Mouse (Mus musculus) stomach, embryonic 14.5 days (tissue): ENCODE measurements around the gene Stard3. TPM values are rescaled to one million over a fixed set of nuclear protein-coding genes. Genes with fewer than 3 reads are reported as not detected.
A peak's percentile ranks its signal among the peaks of the same experiment; 100 is the strongest.

Experiments
- ATAC-seq: fragments of 200-750 bp; cut with Nextera tagmentation; 2 replicates; pipeline ENCODE4 v1.8.0; 2017; ENCODE audit warnings: low read depth, moderate TSS enrichment; ENCODE audit not compliant: insufficient number of reproducible peaks, insufficient read depth, low FRiP score
- H3K27ac ChIP-seq: fragments of 300-500 bp; sonication (generic); 2 replicates; pipeline ENCODE4 v1.5.1; 2014; ENCODE audit warnings: mild to moderate bottlenecking, low read length, moderate library complexity, mixed read lengths
- H3K27me3 ChIP-seq: fragments of 300-500 bp; sonication (generic); 2 replicates; pipeline ENCODE4 v1.6.1; 2014; ENCODE audit warnings: low read length, control low read depth, mixed read lengths; ENCODE audit not compliant: control insufficient read depth, insufficient read depth
- H3K36me3 ChIP-seq: fragments of 300-500 bp; sonication (generic); 2 replicates; pipeline ENCODE4 v1.6.1; 2014; ENCODE audit warnings: mild to moderate bottlenecking, control low read depth, low read length, moderate library complexity, mixed read lengths; ENCODE audit not compliant: control insufficient read depth, insufficient read depth
- H3K4me1 ChIP-seq: fragments of 300-500 bp; sonication (generic); 2 replicates; pipeline ENCODE4 v1.6.1; 2014; ENCODE audit warnings: low read length, control low read depth, mixed read lengths; ENCODE audit not compliant: control insufficient read depth, insufficient read depth
- H3K4me2 ChIP-seq: fragments of 300-500 bp; sonication (generic); replicated peaks from 2 replicates; pipeline ENCODE4 v1.6.1; 2014; ENCODE audit warnings: low read depth, low read length, control low read depth
- H3K4me3 ChIP-seq: fragments of 300-500 bp; sonication (generic); 2 replicates; pipeline ENCODE4 v1.5.1; 2014; ENCODE audit warnings: low read depth, low read length, control low read depth
- H3K9ac ChIP-seq: fragments of 300-500 bp; sonication (generic); replicated peaks from 2 replicates; pipeline ENCODE4 v1.6.1; 2014; ENCODE audit warnings: low read depth, mild to moderate bottlenecking, control low read depth, low read length, moderate library complexity, mixed read lengths
- H3K9me3 ChIP-seq: fragments of 300-500 bp; sonication (generic); 2 replicates; pipeline ENCODE4 v1.6.1; 2016; ENCODE audit warnings: low read depth, low read length, control low read depth; ENCODE audit not compliant: control insufficient read depth
- WGBS: fragments of 180-500 bp; shearing (Covaris S2); extraction: QIAGEN DNeasy Blood & Tissue Kit; methylation state at CpG from one replicate; pipeline ENCODE4 v1.1.7; 2014; 5-methylcytosine and 5-hydroxymethylcytosine counted together
- polyA plus RNA-seq: library from polyadenylated mRNA; unstranded; fragments of >200 nt; fragmentation: Nextera tagmentation; extraction: Ambion mirVana; gene quantifications from 2 replicates; pipeline ENCODE4 v1.2.1, GENCODE M21; 2014

Gene Stard3
- polyA plus RNA-seq, 1 experiment from 2014 or later: 43.7 TPM

DNA sequence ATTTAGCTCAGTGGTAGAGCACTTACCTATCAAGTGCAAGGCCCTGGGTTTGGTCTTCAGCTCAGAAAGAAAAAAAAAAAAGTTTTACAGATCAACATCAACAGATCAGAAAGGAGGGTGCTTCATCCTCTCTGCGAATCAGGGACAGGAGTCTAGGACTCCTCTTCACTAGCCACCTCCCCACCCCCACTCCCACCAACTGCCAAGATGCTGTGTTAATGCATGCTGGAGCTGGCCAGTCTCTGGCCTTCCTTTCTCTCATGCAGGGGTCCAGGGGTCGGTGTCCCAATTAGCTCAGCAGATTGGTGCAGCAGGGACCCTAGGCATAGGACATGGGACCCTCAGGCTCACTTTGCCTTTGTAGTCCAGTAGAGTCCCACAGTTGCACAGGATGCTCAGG lies 12.4 kb downstream of the Stard3 start:
- Histone ChIP-seq H3K27me3 (no peaks in the 10 kb centered on the region), H3K4me3 (no peak overlapping the region), H3K4me2 (no peak overlapping the region), H3K27ac (no peak overlapping the region), H3K9ac (no peak overlapping the region), H3K9me3 (no peaks in the 10 kb centered on the region), H3K36me3 (peaks cover 12% of the 10 kb centered on the region), H3K4me1 (0 out of 2 replicates have a peak, but pooled peaks cover 4% of the 10 kb centered on the region)
- WGBS: 87% methylated on average over 2 of the region's 2 CpGs
- no peak for ATAC-seq

DNA sequence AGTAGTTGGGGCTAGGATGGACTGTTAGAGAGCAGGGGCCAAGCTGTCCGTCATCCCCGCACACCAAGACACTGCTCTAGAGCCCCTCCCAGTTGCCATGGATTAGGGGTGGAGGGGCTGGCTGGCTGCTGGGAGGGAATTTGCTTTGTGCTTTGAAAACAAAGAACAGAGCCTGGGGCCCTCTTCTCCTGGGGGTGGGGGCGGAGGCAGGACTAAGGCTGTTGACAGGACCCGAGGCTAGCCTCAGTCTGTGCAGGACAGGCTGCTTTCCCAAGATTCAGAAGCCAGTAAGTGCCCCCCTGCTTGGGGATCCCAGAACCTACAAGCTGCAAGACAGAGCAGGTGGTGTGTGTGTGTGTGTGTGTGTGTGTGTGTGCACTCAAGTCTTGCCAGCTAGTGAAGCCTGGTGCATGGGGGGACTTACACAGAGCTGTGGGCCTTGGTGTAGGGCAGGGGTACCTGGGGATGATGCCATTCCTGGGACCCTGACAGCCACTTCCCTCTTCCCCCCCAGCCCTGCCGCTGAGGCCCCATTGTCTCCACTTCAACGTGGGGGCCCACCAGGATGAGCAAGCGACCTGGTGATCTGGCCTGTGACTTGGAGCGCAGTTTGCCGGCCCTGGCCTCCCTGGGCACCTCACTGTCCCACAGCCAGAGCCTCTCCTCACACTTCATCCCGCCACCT lies 13.5 kb downstream of the Stard3 start:
- H3K4me1 ChIP-seq: 0 out of 2 replicates have a peak, but pooled peaks cover 4% of the 10 kb centered on the region

DNA sequence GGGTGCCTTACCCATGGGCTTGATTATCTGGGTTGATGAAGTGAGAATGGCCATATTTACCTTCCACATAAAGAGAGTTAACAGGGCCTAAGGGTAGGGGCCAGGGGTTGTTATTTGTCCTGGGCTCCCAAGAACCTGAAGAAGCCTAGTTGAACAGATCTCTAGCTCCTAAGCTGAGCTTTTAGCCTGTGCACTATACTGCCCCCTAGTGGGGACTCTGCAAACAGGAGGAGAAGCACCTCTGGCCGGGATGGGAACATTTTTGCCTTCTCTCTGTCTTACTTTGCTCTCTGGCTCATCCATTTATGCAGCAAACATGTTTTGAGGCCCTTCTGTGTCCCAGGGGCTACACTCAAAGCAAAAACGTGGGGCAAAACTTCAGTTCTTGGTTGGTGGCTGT lies 14.2 kb downstream of the Stard3 start:
- Histone ChIP-seq H3K4me3 (no peak overlapping the region), H3K4me1 (0 out of 2 replicates have a peak, but pooled peaks cover 4% of the 10 kb centered on the region), H3K27ac (no peak overlapping the region), H3K9ac (no peak overlapping the region), H3K36me3 (peaks cover 24% of the 10 kb centered on the region), H3K9me3 (no peaks in the 10 kb centered on the region), H3K4me2 (no peak overlapping the region), H3K27me3 (no peaks in the 10 kb centered on the region)
- 11% methylated on average over 2 of the region's 2 CpGs for WGBS
- no peak for ATAC-seq

More for the DNA sequence above, 13.5 kb downstream of the Stard3 start:
- Histone ChIP-seq H3K27ac (no peak overlapping the region), H3K9ac (no peak overlapping the region), H3K4me3 (no peak overlapping the region), H3K27me3 (no peaks in the 10 kb centered on the region), H3K4me2 (no peak overlapping the region), H3K36me3 (peaks cover 19% of the 10 kb centered on the region), H3K9me3 (no peaks in the 10 kb centered on the region)
- WGBS: 61% methylated on average over 7 of the region's 10 CpGs
- peak; percentile 73; the same call in 1 of the 2 replicates for ATAC-seq

DNA sequence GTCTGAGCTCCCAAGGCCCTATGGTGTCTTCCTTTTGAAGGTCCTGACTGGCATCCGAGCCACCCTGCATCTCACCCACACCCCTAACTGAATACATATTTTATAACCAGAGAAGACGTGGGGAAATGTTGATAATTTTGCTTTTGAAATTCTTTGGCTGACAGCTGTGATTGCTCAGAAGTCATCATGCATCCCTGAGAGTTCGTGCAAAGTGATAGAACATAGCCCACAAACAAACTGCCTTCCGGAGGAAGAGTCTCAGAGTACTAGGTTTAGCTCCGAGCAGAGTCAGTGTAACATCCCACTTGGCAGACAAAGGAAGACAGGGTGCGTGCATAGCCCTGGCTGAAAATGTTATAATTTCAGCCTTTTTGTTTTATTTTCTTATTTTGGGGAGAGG lies 15.1 kb downstream of the Stard3 start:
- no peak overlapping the region for H3K27ac ChIP-seq
- H3K36me3 ChIP-seq: peaks cover 32% of the 10 kb centered on the region
- no peak overlapping the region for H3K4me3 ChIP-seq
- H3K4me2 ChIP-seq: no peak overlapping the region
- H3K27me3 ChIP-seq: no peaks in the 10 kb centered on the region
- no peaks in the 10 kb centered on the region for H3K9me3 ChIP-seq
- ATAC-seq: no peak
- no peak overlapping the region for H3K9ac ChIP-seq
- WGBS: 81% methylated on average over 6 of the region's 6 CpGs
- 0 out of 2 replicates have a peak, but pooled peaks cover 4% of the 10 kb centered on the region for H3K4me1 ChIP-seq

DNA sequence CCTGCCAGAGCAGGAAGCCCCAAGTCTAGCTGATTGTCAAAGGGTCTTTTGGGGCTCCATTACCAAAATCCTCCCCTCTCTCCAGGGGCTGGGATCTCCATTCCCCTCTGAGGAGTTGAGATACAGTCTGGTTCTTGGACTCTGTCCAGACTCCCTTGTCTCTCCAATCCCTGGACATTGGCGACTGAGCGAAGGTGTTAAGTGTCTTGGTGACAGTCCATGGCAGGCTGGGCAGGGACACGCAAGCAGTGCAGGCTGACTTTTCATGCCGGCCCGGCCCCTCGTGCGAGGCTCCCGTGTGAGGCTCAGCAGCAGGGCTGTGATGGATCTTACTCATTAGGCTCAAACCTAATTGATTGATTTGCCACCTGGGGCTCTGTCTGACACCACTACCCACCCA lies 16.1 kb downstream of the Stard3 start:
- Histone ChIP-seq H3K36me3 (peaks cover 41% of the 10 kb centered on the region), H3K27me3 (no peaks in the 10 kb centered on the region), H3K4me2 (no peak overlapping the region), H3K9ac (no peak overlapping the region), H3K4me1 (0 out of 2 replicates have a peak, but pooled peaks cover 4% of the 10 kb centered on the region), H3K27ac (no peak overlapping the region), H3K9me3 (no peaks in the 10 kb centered on the region), H3K4me3 (no peak overlapping the region)
- WGBS: 84% methylated on average over 8 of the region's 8 CpGs
- ATAC-seq: no peak

DNA sequence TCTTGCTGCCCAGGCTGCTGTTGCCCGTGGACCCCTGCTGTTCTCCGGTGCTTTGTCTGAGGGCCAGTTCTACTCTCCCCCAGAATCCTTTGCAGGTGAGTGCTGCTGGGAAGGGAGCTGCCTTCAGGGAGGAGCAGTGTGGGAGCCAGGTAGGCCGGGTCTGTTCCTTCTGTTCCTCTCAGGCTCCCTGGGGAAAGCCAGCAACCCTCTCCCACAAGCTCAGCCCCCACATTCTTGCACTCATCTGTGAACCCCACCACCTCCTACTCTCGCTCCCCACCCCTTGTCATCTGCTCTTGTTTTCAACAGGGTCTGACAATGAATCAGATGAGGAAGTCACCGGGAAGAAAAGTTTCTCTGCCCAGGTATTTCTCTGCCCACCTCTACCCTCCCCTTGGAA lies 18.6 kb downstream of the Stard3 start:
- H3K27ac ChIP-seq: no peak overlapping the region
- no peak overlapping the region for H3K9ac ChIP-seq
- peaks cover 57% of the 10 kb centered on the region for H3K36me3 ChIP-seq
- WGBS: 80% methylated on average over 5 of the region's 5 CpGs
- H3K27me3 ChIP-seq: no peaks in the 10 kb centered on the region
- no peak overlapping the region for H3K4me2 ChIP-seq
- no peak overlapping the region for H3K4me3 ChIP-seq
- no peak for ATAC-seq
- 0 out of 2 replicates have a peak, but pooled peaks cover 4% of the 10 kb centered on the region for H3K4me1 ChIP-seq
- H3K9me3 ChIP-seq: no peaks in the 10 kb centered on the region

DNA sequence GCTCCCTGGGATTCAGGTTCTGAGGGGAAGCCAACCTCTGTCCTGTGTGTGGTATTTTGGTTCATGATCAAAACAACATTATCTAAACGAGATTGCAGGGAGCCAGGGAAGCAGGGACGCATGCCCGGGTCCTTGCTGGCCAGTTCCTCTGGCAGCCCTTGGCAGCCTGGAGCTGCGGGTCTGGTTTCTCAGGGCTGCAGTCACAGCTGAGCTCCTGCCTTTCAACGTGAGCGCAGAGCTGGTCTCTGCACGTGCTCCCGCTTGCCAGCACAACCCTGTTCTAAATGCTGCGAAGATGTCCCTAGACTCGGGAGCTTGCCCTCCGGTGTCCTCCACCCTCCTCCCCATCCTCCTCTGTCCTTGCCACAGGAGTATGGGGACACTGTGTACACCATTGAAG lies 19.6 kb downstream of the Stard3 start:
- H3K27ac ChIP-seq: no peak overlapping the region
- H3K36me3 ChIP-seq: peaks cover 56% of the 10 kb centered on the region
- H3K9me3 ChIP-seq: no peaks in the 10 kb centered on the region
- WGBS: 83% methylated on average over 11 of the region's 11 CpGs
- H3K4me1 ChIP-seq: no peaks in the 10 kb centered on the region
- H3K27me3 ChIP-seq: no peaks in the 10 kb centered on the region
- H3K4me3 ChIP-seq: no peak overlapping the region
- ATAC-seq: no peak
- H3K9ac ChIP-seq: no peak overlapping the region
- H3K4me2 ChIP-seq: no peak overlapping the region

DNA sequence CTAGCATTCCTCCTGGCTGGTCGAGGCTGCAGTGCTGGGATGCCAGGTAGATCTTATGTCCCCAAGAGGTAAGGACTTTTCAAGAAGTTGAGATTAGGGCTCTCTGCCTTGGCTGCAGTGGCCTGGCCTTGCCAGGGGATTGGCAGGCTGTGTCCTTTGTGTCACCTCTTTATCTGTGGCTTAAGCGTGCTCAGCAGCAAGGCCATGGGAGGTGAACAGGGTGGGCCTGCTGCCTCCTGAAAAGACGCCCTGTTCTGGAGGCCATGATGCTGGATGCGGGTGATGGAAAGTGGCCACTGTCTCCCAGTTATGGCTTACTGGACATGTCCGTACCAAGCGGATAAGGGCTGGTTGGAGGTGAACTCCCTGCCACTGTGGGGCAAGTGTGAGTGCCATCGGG lies 21.2 kb downstream of the Stard3 start:
- Histone ChIP-seq H3K9ac (no peak overlapping the region), H3K9me3 (no peaks in the 10 kb centered on the region), H3K4me2 (no peak overlapping the region), H3K36me3 (peaks cover 54% of the 10 kb centered on the region), H3K4me1 (no peaks in the 10 kb centered on the region), H3K27me3 (no peaks in the 10 kb centered on the region), H3K27ac (no peak overlapping the region), H3K4me3 (no peak overlapping the region)
- no peak for ATAC-seq
- 87% methylated on average over 7 of the region's 7 CpGs for WGBS

DNA sequence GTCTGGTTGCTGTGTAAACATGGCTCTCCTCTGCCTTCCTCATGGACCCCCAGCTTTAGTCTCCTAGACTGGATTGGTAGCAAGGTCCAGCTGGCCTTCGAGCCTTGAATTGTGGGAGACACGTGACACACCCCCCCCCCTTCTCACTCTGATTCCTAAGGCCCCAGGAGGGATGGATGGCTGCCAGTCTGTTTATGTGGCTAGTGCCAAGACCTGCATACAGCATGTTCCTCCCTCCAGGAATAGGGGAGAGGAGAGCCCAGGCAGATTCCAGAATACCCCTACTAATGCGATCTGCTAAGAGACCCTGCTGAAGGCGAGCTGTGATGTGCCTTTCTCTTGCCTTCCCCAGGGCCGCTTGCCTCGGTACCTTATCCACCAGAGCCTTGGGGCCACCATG lies 21.9 kb downstream of the Stard3 start:
- Histone ChIP-seq H3K36me3 (peaks cover 50% of the 10 kb centered on the region), H3K9me3 (no peaks in the 10 kb centered on the region), H3K9ac (no peak overlapping the region), H3K4me3 (no peak overlapping the region), H3K27me3 (no peaks in the 10 kb centered on the region), H3K27ac (no peak overlapping the region), H3K4me2 (no peak overlapping the region), H3K4me1 (no peaks in the 10 kb centered on the region)
- 79% methylated on average over 6 of the region's 6 CpGs for WGBS
- ATAC-seq: no peak; the same call in 1 of the 2 replicates
